Mouse (Mus musculus) cerebellum, postnatal 36 days (tissue): Measurements from ENCODE around the gene Slc6a9.

ENCODE experiments used
- DNase-seq, 2 experiments: peaks; one replicate each; pipeline ENCODE4 v3.0.0; 2021 to 2022; ENCODE audit warnings: mixed read lengths in 2 of 2

The Slc6a9 gene

GRCm38 (mm10) chr4:117914031-117914430, 79.7 kb downstream of the Slc6a9 start:
- peak in 1 of 2 experiments; percentile 64 for DNase-seq

DNA sequence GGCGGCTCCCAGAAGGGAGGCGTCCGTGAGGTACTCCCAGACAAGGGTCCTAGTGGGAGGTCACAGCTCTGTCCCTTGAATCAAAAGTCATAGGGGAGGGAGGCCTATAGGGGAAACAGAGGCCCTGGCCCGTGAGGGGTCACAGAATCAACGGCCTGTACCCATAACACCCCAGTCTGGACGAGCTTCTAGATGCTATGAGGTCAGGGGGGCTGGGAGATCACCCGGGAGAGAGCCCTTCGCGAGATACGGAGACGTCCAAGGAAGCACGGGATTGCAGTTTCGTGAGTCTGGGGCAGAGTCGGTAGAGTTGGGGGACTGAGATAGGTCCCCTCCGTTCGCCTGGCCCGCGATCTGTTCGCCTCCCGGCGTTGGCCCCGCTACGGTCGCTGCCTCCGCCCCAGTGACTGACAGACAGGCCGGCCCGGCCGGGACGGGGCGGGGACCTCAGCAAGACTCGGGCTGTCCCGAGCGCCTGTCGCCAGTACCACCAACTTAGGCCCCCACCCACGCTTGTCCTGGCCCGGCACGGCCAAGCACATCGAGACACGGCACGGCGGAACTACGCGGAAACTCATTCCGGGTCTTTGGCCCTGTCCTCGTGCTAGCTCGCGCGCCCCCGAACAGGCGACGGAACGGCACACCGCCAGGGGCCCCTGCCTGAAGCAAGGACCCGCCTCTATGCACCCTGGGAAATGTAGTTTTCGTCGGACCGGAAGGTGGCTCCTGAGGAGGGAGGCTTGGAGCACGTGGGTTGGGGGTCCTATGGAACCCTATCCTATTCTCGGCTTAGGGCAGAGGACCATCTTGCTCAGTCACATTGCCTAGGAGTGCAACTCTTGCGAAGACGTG, 80.5 kb downstream of the Slc6a9 start, which contains the start of gene Ipo13:
TSS of gene Ipo13 (minus strand) at position 409 of the 852 bp plus-strand sequence.
- peak; percentile 87 to 92 for DNase-seq

DNA sequence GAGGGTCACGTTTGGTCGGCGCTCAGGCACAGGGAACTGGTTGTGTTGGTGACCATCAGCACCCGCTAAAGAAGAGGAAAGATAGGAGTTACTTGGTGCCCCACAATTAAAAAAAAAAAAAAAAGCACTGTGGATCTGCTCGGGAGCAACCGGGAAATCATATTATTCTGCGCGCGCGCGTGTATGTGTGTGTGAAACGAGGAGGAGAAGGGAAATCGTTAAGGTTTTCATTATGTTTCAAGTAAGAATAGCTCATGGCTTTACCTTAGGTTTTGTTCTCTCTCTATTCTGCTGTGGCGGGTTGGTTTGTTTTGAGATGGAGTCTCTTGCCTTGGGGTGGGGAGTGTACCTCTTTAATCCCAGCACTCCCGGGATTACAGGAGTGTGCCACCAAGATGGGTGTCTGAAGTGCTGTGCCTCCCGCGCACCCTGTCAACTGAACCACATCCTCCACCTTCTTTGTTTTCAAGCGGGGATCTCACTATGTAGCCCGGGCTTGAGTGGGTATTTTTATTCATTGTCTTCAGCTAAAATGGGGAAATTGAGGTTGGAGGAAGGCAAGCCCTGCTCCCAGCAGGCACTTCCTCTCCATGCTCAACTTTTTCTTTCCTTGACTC, 81.3 kb downstream of the Slc6a9 start:
- no peak for DNase-seq

DNA sequence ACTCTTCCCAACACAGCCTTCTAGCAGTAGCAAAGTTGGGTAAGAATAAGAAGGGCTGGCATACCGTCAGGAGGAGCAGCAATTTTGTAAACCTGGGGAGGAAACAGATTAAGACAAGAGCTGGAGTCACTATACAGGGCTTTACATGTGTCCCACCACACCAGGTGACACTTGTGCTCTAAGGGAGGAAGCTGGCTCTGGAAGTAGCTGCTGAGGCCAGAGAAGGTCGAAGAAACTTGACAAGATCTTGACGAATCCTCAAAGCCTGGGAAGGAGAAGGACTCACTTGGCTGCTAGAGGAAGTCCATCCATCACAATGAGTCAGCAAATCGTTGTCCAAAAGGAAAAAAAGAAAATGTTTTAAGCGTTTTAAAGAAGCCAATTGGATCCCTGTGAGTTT, 82.1 kb downstream of the Slc6a9 start:
- DNase-seq, result no peak

- no peak for DNase-seq
Observed at GRCm38 (mm10) chr4:117917402-117917801, 83.1 kb downstream of the Slc6a9 start.

GRCm38 (mm10) chr4:117917847-117918246, 83.5 kb downstream of the Slc6a9 start:
- DNase-seq, result no peak

DNA sequence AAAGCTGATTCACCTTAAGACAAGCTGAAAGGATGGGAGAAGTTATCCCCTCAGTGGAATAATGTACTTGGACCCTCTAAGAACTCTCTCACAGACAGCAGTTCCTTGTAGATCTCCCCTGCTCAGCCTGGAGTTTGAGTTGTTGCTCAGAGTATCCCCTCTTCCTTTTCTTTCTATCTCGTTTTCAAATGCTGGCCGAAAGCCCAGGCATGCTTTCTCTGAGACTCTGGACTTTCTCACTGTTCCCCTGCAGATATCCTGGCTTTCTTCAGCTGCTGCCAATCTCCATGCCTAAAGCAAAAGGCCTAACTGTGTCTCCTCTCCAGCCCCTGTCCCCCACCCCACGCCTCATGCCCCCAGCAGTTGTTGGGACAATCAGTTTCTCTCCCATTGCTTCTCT, 84.0 kb downstream of the Slc6a9 start:
- no peak for DNase-seq

GRCm38 (mm10) chr4:117918762-117919161, 84.5 kb downstream of the Slc6a9 start:
- no peak for DNase-seq

DNA sequence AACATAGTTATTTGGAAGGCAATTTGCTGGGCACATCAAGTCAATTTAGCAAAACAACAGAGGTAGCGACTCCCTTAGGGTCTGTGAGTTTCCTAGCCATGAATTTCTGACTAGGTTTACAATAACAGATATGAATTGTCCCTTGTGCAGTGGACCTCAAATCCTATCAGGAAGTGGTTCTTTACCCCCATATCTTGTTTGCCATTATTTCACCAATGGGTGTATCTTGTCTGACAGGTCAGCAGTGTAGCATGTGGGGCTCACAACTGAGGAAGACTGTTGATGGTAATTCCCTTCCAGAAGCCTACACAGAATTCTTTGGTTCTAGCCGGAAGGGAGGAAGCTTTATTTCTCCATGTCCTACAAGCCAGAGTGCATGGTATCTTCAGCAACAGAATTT, 87.1 kb downstream of the Slc6a9 start:
- DNase-seq, result no peak

DNA sequence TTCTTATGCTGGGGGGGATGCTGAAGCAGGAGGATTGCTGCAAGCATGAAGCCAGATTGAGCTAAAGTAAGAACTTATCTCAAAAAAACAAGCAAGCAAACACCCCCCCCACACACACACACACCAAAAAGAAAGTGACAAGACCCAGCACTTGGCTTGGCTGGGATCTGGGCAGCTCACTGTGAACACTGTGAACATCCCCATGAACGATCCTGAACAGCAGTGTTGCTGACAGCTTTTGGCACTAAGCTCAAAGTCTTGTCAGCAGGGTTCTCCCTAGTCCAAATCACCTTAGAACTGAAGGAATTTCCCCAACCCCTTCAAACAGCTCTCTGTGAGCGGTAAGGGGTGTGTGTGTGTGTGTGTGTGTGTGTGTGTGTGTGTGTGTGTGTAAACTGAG, 89.1 kb downstream of the Slc6a9 start:
- no peak for DNase-seq
